Mouse (Mus musculus) G1E (cell line): Measurements from ENCODE around the gene Pde8b. TPM values are rescaled to one million over a fixed set of nuclear protein-coding genes. Genes with fewer than 3 reads are reported as not detected.
A peak's percentile ranks its signal among the peaks of the same experiment; 100 is the strongest.

Source experiments
- ATAC-seq: 2 replicates; pipeline ENCODE4 v1.8.0; 2016; ENCODE audit warnings: mild to moderate bottlenecking; ENCODE audit not compliant: insufficient number of reproducible peaks, poor library complexity, low FRiP score, severe bottlenecking; ENCODE audit errors: extremely low read depth
- DNase-seq: peaks from one replicate; pipeline ENCODE4 v3.0.0; 2012; ENCODE audit warnings: low spot score
- H3K27me3 ChIP-seq: 2 replicates; pipeline ENCODE4 v1.6.1; 2012; ENCODE audit warnings: mild to moderate bottlenecking, low read length, inconsistent platforms; ENCODE audit not compliant: insufficient read depth
- H3K36me3 ChIP-seq: replicated peaks from 2 replicates; pipeline ENCODE3; 2012; ENCODE audit warnings: mild to moderate bottlenecking, inconsistent platforms
- H3K4me1 ChIP-seq: 2 replicates; pipeline ENCODE4 v1.6.1; 2012; ENCODE audit warnings: low read depth, low read length, inconsistent platforms, mixed read lengths; ENCODE audit not compliant: insufficient read depth
- H3K4me3 ChIP-seq: 2 replicates; pipeline ENCODE4 v1.5.1; 2012; ENCODE audit warnings: low read depth, mild to moderate bottlenecking, inconsistent platforms, low read length, moderate library complexity, mixed read lengths
- H3K9me3 ChIP-seq: replicated peaks from 2 replicates; pipeline ENCODE4 v1.6.1; 2012; ENCODE audit warnings: inconsistent platforms
- CTCF ChIP-seq: IDR thresholded peaks from 2 replicates; pipeline ENCODE4 v1.5.1; 2012; ENCODE audit warnings: low read depth, low read length, inconsistent platforms, mixed read lengths
- GATA1 ChIP-seq: IDR thresholded peaks from 2 replicates; pipeline ENCODE4 v1.6.1; 2012; ENCODE audit warnings: borderline replicate concordance, low read length, inconsistent platforms, mixed read lengths
- GATA2 ChIP-seq: IDR thresholded peaks from 2 replicates; pipeline ENCODE4 v1.6.1; 2012; ENCODE audit warnings: low read depth, low read length, inconsistent platforms, borderline replicate concordance
- POLR2AphosphoS5 ChIP-seq: IDR thresholded peaks from 2 replicates; pipeline ENCODE4 v1.6.1; 2012; ENCODE audit warnings: low read depth, low read length, inconsistent platforms; ENCODE audit not compliant: insufficient replicate concordance
- TAL1 ChIP-seq: conservative IDR thresholded peaks from 2 replicates; pipeline ENCODE4 v1.6.1; 2012; ENCODE audit warnings: low read depth, low read length, inconsistent platforms, mixed read lengths
- polyA plus RNA-seq: library from polyadenylated mRNA; stranded (reverse); fragments of >175 nt; gene quantifications from 2 replicates; pipeline ENCODE4 v1.2.3, GENCODE M21; 2012
- total RNA-seq, 2 experiments: library from RNA; stranded (forward) in 1 of 2; stranded (reverse) in 1 of 2; fragments of 200-1000 nt in 1 of 2; fragments of >200 nt in 1 of 2; fragmentation: Nextera tagmentation in 1 of 2; gene quantifications; 2 replicates each; pipeline ENCODE4 v1.2.3; 2014 to 2017

Pde8b gene
- total and polyA plus RNA-seq, 3 experiments: 0.22 TPM; not detected in 2

DNA sequence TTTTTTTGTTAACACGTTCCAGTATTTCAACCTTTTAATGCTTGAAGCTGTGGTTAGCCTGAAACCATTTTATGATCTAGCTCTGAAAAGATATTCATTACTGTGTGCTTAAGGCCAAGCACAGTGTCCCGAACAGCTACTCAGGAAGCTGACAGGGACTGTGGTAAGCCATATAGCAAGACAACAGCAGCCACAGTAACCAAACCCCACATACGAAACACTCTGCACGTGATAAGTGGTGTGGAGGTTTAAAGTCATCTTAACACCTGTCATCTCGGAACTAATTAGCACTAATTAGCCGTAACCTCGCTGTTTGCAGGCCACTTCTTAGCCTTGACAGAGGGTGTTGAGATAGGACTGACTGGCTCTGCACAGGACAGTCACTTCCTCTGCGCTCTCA, 242.9 kb downstream of the Pde8b start:
- TF ChIP-seq TAL1 (no peak), GATA2 (no peak), CTCF (no peak), POLR2AphosphoS5 (no peak), GATA1 (no peak)
- no peaks in the 10 kb centered on the region for H3K9me3 ChIP-seq
- H3K4me1 ChIP-seq: no peaks in the 10 kb centered on the region
- H3K36me3 ChIP-seq: peaks cover 37% of the 10 kb centered on the region
- H3K4me3 ChIP-seq: no peak overlapping the region
- DNase-seq: no peak
- H3K27me3 ChIP-seq: no peaks in the 10 kb centered on the region
- ATAC-seq: no peak

DNA sequence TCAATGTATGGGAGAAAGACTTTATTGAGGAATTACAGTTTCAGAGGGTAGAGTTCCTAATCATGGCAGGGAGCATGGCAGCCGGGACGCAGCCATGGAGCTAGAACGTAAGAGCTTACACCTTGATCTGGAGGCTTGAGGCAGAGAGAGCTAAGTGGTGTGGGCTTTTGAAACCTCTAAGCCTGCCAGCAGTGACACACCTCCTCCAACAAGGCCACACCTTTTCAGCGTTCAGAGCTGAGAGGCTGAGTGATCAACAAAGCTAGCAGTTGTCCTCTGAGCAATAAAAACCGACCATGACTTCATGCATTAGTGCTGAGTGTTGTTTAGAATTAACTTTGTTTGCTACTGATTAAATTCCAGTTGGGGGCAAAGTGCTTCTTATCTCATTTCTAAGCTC, 259.6 kb downstream of the Pde8b start:
- no peak for DNase-seq

DNA sequence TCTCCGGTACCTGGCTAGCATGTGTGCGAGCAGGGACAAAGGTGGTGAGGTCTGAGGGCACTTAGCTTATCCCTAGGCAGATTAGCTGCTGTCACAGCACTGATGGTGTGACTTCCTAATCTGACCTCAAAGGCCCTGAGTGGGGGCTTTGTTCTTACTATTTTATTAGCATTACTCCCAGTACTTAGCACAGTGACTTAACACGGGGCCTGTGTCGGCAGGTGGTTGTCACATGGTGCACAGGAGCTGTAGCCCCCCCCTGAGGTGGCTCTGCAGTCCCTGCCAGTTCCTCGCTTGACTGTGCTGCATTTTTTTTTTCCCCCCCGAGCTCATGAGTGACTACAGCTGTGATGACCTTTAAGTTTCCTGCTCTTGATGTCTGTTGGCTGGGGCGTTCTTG, 271.1 kb downstream of the Pde8b start:
- peaks cover 39% of the 10 kb centered on the region for H3K36me3 ChIP-seq
- H3K4me1 ChIP-seq: peaks cover 15% of the 10 kb centered on the region
- ATAC-seq (no peak), DNase-seq (no peak)
- H3K9me3 ChIP-seq: no peaks in the 10 kb centered on the region
- H3K4me3 ChIP-seq: no peak overlapping the region
- H3K27me3 ChIP-seq: no peaks in the 10 kb centered on the region
- TF ChIP-seq GATA2 (no peak), GATA1 (no peak), POLR2AphosphoS5 (no peak), CTCF (no peak), TAL1 (no peak)

More for the DNA sequence above, 259.6 kb downstream of the Pde8b start:
- no peak for ATAC-seq
- TF ChIP-seq POLR2AphosphoS5: no peak
- no peak for TF ChIP-seq GATA2
- no peak for TF ChIP-seq GATA1
- TF ChIP-seq TAL1: no peak
- no peak for TF ChIP-seq CTCF
- H3K27me3 ChIP-seq: no peaks in the 10 kb centered on the region
- H3K4me1 ChIP-seq: peaks cover 4% of the 10 kb centered on the region
- H3K4me3 ChIP-seq: no peak overlapping the region
- no peaks in the 10 kb centered on the region for H3K9me3 ChIP-seq
- H3K36me3 ChIP-seq: peaks cover 23% of the 10 kb centered on the region

DNA sequence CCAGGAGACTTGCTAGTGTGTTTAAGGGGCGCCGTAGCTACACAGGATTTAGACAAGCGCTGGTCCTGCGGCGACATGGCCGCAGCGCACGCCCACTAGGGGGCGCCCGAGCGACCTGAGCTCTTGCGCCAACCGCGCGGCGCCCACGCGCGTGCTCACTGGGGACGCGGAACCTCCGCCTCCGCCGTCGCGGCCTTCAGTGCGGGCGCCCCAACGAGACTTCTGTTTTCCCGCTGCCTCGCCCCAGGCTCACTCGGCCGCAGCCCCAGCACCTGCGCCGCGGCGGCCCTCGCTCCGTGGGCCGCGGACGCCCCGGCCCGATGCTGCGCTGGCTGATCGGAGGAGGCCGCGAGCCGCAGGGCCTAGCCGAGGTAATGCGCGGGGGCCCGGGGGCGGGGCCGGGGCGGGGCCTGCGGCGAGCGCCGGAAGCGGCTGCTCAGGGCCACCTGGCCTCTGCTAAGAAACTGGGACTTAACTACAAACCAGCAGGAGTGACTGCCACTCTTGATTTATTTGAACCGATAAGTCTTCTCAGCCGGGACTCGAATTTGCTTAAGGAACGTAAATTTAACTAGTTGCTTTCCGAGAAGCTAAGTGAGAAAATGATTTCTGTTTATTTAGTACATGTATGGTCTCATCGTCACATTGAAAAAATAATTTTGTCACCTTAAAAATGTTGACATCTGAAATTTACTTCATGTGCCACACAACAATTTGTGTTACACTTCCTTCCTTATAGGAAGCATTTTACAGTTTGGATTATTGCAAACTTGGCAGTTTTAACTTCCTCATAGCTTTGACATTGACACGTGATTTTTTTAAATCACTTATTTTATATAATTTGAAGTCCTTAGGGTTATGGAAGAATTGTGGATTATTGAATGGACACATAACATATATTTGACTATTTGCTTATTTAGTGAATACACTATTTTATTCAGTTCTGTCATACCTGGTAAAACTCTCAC, 273.6 kb downstream of the Pde8b start, which contains the start of gene Wdr41:
TSS of gene Wdr41 (plus strand) at position 126 of the 968 bp plus-strand sequence.
- Histone ChIP-seq H3K4me3 (peak within 1 kb of the TSS; percentile 76), H3K4me1 (peaks cover 15% of the 10 kb centered on the region), H3K36me3 (peaks cover 24% of the 10 kb centered on the region), H3K27me3 (peaks cover 11% of the 10 kb centered on the region), H3K9me3 (no peaks in the 10 kb centered on the region)
- TF ChIP-seq GATA2: no peak
- no peak for TF ChIP-seq POLR2AphosphoS5
- TF ChIP-seq GATA1: no peak
- TF ChIP-seq TAL1: no peak
- peak; percentile 79; the same call in 1 of the 2 replicates for TF ChIP-seq CTCF
- ATAC-seq (peak; percentile 71; the same call in 1 of the 2 replicates), DNase-seq (peak; percentile 86)

DNA sequence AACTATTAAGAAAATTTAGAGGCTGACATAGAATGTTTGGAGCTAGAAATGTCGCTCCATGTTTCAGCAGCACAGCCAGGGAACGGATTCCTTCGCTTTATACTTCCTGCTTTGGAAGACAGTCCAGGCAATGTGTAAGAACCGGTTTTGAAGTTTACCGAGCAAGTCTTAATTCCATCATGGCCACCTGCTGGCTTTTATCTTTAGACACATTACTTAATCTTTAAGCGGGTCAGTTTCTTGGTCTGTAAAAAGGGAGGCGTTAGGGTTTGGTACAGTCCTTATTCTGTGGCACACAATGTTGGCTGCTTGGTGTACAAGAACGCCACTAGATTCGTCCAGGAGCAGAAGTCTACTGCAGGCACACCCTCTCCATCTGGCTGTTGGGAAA, 274.3 kb downstream of the Pde8b start:
- ATAC-seq: no peak
- no peaks in the 10 kb centered on the region for H3K9me3 ChIP-seq
- H3K4me3 ChIP-seq: peak overlapping the region; percentile 76
- peaks cover 11% of the 10 kb centered on the region for H3K27me3 ChIP-seq
- peaks cover 17% of the 10 kb centered on the region for H3K36me3 ChIP-seq
- DNase-seq: no peak
- H3K4me1 ChIP-seq: peaks cover 15% of the 10 kb centered on the region
- no peak for TF ChIP-seq POLR2AphosphoS5
- no peak for TF ChIP-seq GATA1

Other genes starting within 250 kb of the Pde8b start
- gene Zbed3, start 73.3 kb upstream of the Pde8b start, total RNA-seq (2014; fragmentation: Nextera tagmentation): not detected in 2 replicates
- 0.12 and 0.33 TPM in 2 replicates for gene Zbed3, start 73.3 kb upstream of the Pde8b start, total RNA-seq (2017)
- gene Zbed3, start 73.3 kb upstream of the Pde8b start, polyA plus RNA-seq: not detected in 2 replicates
- 30.6 and 35.6 TPM in 2 replicates for gene Aggf1, start 125.0 kb upstream of the Pde8b start, total RNA-seq (2014; fragmentation: Nextera tagmentation)
- 52.6 and 55.8 TPM in 2 replicates for gene Aggf1, start 125.0 kb upstream of the Pde8b start, total RNA-seq (2017)
- gene Aggf1, start 125.0 kb upstream of the Pde8b start, polyA plus RNA-seq: 31.0 and 34.7 TPM in 2 replicates
- gene Crhbp, start 194.6 kb upstream of the Pde8b start, total RNA-seq (2014; fragmentation: Nextera tagmentation): 0.45 and 0.58 TPM in 2 replicates
- gene Crhbp, start 194.6 kb upstream of the Pde8b start, total RNA-seq (2017): not detected in 2 replicates
- gene Crhbp, start 194.6 kb upstream of the Pde8b start, polyA plus RNA-seq: not detected in 2 replicates
- gene S100z, start 228.4 kb upstream of the Pde8b start, total RNA-seq (2014; fragmentation: Nextera tagmentation): not detected in 2 replicates
- not detected in 2 replicates for gene S100z, start 228.4 kb upstream of the Pde8b start, total RNA-seq (2017)
- gene S100z, start 228.4 kb upstream of the Pde8b start, polyA plus RNA-seq: not detected in 2 replicates